Mouse (Mus musculus) heart, postnatal 0 days (tissue): ENCODE measurements around the gene Wnk2.

Source experiments
- CTCF ChIP-seq: IDR thresholded peaks from 2 replicates; pipeline ENCODE4 v1.5.1; 2016; ENCODE audit warnings: antibody characterized with exemption, control low read depth, low read depth
- EP300 ChIP-seq: IDR thresholded peaks from 2 replicates; pipeline ENCODE4 v1.6.1; 2016; ENCODE audit warnings: antibody characterized with exemption, low read depth

DNA sequence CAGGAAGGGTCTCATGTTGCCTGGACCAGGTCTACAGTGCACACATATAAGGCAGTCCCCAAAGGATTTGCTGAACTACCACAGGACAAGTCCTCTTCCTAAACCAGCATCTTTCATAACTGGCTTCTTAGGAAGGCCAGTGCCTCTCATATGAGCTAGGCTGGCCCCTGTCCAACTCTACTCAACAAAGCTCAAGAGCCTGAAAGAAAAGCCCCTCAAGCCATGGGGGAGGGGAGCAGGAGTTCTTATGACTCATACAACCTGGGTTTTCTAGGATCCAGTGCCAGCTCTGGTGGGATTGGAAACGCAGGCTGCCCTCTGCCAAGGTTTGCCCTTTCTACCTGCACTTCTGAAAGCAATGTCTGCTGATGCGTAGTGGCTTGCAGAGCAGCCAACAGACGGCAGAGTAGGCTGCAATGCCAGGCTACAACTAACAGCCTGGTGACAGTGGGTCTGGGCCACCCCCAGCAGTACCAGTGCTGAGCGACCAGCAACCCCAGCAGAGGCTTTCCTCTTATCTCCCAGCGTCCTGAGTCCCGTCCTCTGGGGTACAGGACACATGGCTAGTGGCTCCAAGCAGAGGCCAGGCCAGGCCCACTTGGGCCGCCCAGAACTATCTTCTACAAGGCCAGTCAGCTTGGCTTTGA is 110.8 kb downstream of the Wnk2 start:
- TF ChIP-seq EP300 (no peak), CTCF (no peak)
